Mouse (Mus musculus): ENCODE measurements around the gene Rhbdl1. TPM values are rescaled to one million over a fixed set of nuclear protein-coding genes. Genes with fewer than 3 reads are reported as not detected.

Gene Rhbdl1
- polyA plus RNA-seq, 1 experiment from 2014 or later, result 1.7 TPM

DNA sequence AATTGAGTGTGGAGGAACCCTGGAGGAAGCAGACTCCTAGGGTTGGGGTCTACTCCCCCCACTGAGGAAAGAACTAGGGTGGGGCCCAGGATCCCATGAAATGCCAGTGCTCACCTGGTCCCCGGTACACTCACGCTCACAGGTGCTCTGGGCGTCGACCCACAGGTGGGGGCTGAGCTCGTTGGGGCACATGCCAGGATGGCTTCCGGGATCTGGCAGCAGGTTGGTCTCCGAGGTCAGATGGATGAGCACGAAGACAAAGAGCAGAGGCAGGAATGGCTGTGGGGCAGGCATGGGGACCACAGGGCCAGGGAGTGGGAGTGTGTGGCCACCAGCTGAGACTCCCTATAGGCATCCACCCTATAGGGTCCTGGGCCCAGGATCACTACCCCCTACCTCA lies 42.7 kb upstream of the Rhbdl1 start:
- Histone ChIP-seq H3K4me1 (ENCODE audit: control insufficient read depth, insufficient read depth, low read length) (peaks cover 11% of the 10 kb centered on the region), H3K27ac (ENCODE audit: low read length) (no peak overlapping the region), H3K9ac (ENCODE audit: low read length) (no peak overlapping the region), H3K4me2 (ENCODE audit: low read depth, low read length) (no peak overlapping the region), H3K36me3 (ENCODE audit: control insufficient read depth, insufficient read depth) (peaks cover 16% of the 10 kb centered on the region), H3K9me3 (replicated peaks; ENCODE audit: control insufficient read depth, low read length) (no peaks in the 10 kb centered on the region), H3K27me3 (ENCODE audit: control insufficient read depth, insufficient read depth, low read length) (no peaks in the 10 kb centered on the region), H3K4me3 (ENCODE audit: low read length) (no peak overlapping the region)
- 79% methylated on average over 8 of the region's 8 CpGs for WGBS
- ATAC-seq (replicated peaks; ENCODE audit: extremely low read depth, insufficient read depth, low FRiP score), result no peak

DNA sequence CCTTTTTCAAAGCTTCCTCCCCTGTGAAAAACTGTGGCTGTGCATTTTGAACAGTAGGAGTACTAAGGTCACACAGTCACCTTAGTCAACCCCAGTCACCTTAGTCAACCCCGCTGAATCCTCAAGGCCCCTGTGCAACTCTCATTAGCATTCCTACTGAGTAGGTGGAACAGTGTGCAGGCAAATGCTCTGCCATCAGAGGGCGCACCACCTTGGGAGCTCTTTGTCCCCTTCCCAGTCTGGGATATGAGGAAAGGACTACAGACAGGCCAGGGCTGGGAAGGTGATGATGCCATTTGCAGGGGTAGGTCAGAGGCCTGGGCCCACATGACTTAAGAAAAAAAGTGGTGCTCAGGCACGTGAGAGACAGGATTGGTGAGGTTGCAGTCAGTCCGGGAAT lies 42.2 kb upstream of the Rhbdl1 start:
- Histone ChIP-seq H3K4me3 (ENCODE audit: low read length) (no peak overlapping the region), H3K4me1 (ENCODE audit: control insufficient read depth, insufficient read depth, low read length) (peaks cover 13% of the 10 kb centered on the region), H3K4me2 (ENCODE audit: low read depth, low read length) (no peak overlapping the region), H3K27ac (ENCODE audit: low read length) (no peak overlapping the region), H3K9me3 (replicated peaks; ENCODE audit: control insufficient read depth, low read length) (no peaks in the 10 kb centered on the region), H3K27me3 (ENCODE audit: control insufficient read depth, insufficient read depth, low read length) (no peaks in the 10 kb centered on the region), H3K36me3 (ENCODE audit: control insufficient read depth, insufficient read depth) (peaks cover 14% of the 10 kb centered on the region), H3K9ac (ENCODE audit: low read length) (no peak overlapping the region)
- ATAC-seq (replicated peaks; ENCODE audit: extremely low read depth, insufficient read depth, low FRiP score), result no peak
- 69% methylated on average over 4 of the region's 4 CpGs for whole genome bisulfite sequencing

GRCm38 (mm10) chr17:25878611-25879180 lies 41.6 kb upstream of the Rhbdl1 start:
- no peak for ATAC-seq (replicated peaks; ENCODE audit: extremely low read depth, insufficient read depth, low FRiP score)
- peaks cover 19% of the 10 kb centered on the region for H3K4me1 ChIP-seq (ENCODE audit: control insufficient read depth, insufficient read depth, low read length)
- WGBS, result 93% methylated on average over 19 of the region's 19 CpGs

GRCm38 (mm10) chr17:25877741-25878610 lies 40.9 kb upstream of the Rhbdl1 start:
- Histone ChIP-seq H3K9me3 (replicated peaks; ENCODE audit: control insufficient read depth, low read length) (no peaks in the 10 kb centered on the region), H3K4me3 (ENCODE audit: low read length) (no peak overlapping the region), H3K36me3 (ENCODE audit: control insufficient read depth, insufficient read depth) (peaks cover 3% of the 10 kb centered on the region), H3K27me3 (ENCODE audit: control insufficient read depth, insufficient read depth, low read length) (no peaks in the 10 kb centered on the region), H3K27ac (ENCODE audit: low read length) (no peak overlapping the region), H3K9ac (ENCODE audit: low read length) (no peak overlapping the region), H3K4me1 (ENCODE audit: control insufficient read depth, insufficient read depth, low read length) (peaks cover 19% of the 10 kb centered on the region), H3K4me2 (ENCODE audit: low read depth, low read length) (no peak overlapping the region)
- ATAC-seq (replicated peaks; ENCODE audit: extremely low read depth, insufficient read depth, low FRiP score), result no peak
- 92% methylated on average over 32 of the region's 32 CpGs for WGBS

More at GRCm38 (mm10) chr17:25878611-25879180, 41.6 kb upstream of the Rhbdl1 start:
- no peaks in the 10 kb centered on the region for H3K27me3 ChIP-seq (ENCODE audit: control insufficient read depth, insufficient read depth, low read length)
- H3K4me3 ChIP-seq (ENCODE audit: low read length), result no peak overlapping the region
- peaks cover 10% of the 10 kb centered on the region for H3K36me3 ChIP-seq (ENCODE audit: control insufficient read depth, insufficient read depth)
- no peak overlapping the region for H3K9ac ChIP-seq (ENCODE audit: low read length)
- H3K4me2 ChIP-seq (ENCODE audit: low read depth, low read length), result no peak overlapping the region
- no peaks in the 10 kb centered on the region for H3K9me3 ChIP-seq (replicated peaks; ENCODE audit: control insufficient read depth, low read length)
- no peak overlapping the region for H3K27ac ChIP-seq (ENCODE audit: low read length)

DNA sequence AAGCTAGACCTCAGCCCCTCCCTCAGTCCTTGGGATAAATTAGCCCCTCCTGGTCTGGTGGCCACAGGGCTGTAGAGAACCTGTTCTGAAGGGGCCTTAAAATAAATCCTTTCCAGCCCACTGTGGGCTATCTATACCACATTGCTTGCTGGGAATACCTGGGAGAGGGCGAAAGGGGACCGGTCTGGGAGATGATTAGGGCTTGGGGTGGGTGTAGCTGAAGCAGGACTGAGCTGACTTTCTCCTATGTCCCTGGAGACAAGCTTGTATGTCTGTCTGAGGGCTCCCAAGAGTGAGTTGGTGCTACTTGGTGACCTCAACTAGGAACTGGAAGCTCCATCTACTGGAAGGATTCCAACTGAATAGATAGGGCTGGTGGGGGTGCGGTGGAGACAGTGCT lies 39.9 kb upstream of the Rhbdl1 start:
- no peaks in the 10 kb centered on the region for H3K9me3 ChIP-seq (replicated peaks; ENCODE audit: control insufficient read depth, low read length)
- no peak overlapping the region for H3K4me2 ChIP-seq (ENCODE audit: low read depth, low read length)
- no peaks in the 10 kb centered on the region for H3K27me3 ChIP-seq (ENCODE audit: control insufficient read depth, insufficient read depth, low read length)
- H3K36me3 ChIP-seq (ENCODE audit: control insufficient read depth, insufficient read depth), result no peaks in the 10 kb centered on the region
- no peak for ATAC-seq (replicated peaks; ENCODE audit: extremely low read depth, insufficient read depth, low FRiP score)
- H3K27ac ChIP-seq (ENCODE audit: low read length), result no peak overlapping the region
- H3K4me3 ChIP-seq (ENCODE audit: low read length), result no peak overlapping the region
- peaks cover 19% of the 10 kb centered on the region for H3K4me1 ChIP-seq (ENCODE audit: control insufficient read depth, insufficient read depth, low read length)
- no peak overlapping the region for H3K9ac ChIP-seq (ENCODE audit: low read length)
- whole genome bisulfite sequencing, result 73% methylated on average over 3 of the region's 3 CpGs

DNA sequence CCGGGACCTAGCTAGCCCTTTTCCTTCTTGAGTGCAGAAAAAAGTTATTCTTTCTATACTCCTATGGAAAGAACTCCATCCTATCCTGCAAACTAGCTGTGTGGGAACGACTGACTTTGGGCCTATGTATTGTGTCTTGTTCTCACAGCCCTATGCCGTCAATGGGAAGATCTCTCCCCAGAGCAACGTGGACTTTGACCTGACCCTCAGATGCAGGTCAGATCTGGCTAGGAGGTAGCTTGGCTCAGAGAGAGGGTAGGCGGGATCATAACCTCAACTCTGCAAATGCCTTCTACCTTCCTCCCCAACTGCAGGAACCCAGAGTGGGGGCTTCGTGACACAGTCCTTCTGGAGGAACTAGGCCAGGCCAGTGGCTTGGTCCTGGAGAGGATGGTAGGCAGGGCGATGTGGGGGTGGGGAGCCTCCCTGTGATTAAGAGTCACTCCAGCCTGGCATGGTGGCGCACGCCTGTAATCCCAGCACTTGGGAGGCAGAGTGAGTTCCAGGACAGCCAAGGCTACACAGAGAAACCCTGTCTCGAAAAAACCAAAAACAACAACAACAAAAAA lies 39.3 kb upstream of the Rhbdl1 start:
- peaks cover 19% of the 10 kb centered on the region for H3K4me1 ChIP-seq (ENCODE audit: control insufficient read depth, insufficient read depth, low read length)
- H3K9me3 ChIP-seq (replicated peaks; ENCODE audit: control insufficient read depth, low read length), result no peaks in the 10 kb centered on the region
- H3K4me3 ChIP-seq (ENCODE audit: low read length), result peak overlapping the region; percentile 80
- no peaks in the 10 kb centered on the region for H3K27me3 ChIP-seq (ENCODE audit: control insufficient read depth, insufficient read depth, low read length)
- H3K4me2 ChIP-seq (ENCODE audit: low read depth, low read length), result peak overlapping the region; percentile 76
- no peak overlapping the region for H3K27ac ChIP-seq (ENCODE audit: low read length)
- no peaks in the 10 kb centered on the region for H3K36me3 ChIP-seq (ENCODE audit: control insufficient read depth, insufficient read depth)
- WGBS, result 72% methylated on average over 10 of the region's 10 CpGs
- peak overlapping the region; percentile 81 for H3K9ac ChIP-seq (ENCODE audit: low read length)
- ATAC-seq (replicated peaks; ENCODE audit: extremely low read depth, insufficient read depth, low FRiP score), result no peak

- peak overlapping the region; percentile 89 for H3K27ac ChIP-seq (ENCODE audit: low read length)
- no peaks in the 10 kb centered on the region for H3K9me3 ChIP-seq (replicated peaks; ENCODE audit: control insufficient read depth, low read length)
- H3K36me3 ChIP-seq (ENCODE audit: control insufficient read depth, insufficient read depth), result no peaks in the 10 kb centered on the region
- H3K4me1 ChIP-seq (ENCODE audit: control insufficient read depth, insufficient read depth, low read length), result peaks cover 19% of the 10 kb centered on the region
- peak overlapping the region; percentile 76 for H3K4me2 ChIP-seq (ENCODE audit: low read depth, low read length)
- under 1% methylated on average over 59 of the region's 59 CpGs for WGBS
- ATAC-seq (replicated peaks; ENCODE audit: extremely low read depth, insufficient read depth, low FRiP score), result peak; percentile 92
- peak overlapping the region; percentile 81 for H3K9ac ChIP-seq (ENCODE audit: low read length)
- peak overlapping the region; percentile 80 for H3K4me3 ChIP-seq (ENCODE audit: low read length)
- no peaks in the 10 kb centered on the region for H3K27me3 ChIP-seq (ENCODE audit: control insufficient read depth, insufficient read depth, low read length)
Observed at GRCm38 (mm10) chr17:25875171-25876136, 38.4 kb upstream of the Rhbdl1 start.

DNA sequence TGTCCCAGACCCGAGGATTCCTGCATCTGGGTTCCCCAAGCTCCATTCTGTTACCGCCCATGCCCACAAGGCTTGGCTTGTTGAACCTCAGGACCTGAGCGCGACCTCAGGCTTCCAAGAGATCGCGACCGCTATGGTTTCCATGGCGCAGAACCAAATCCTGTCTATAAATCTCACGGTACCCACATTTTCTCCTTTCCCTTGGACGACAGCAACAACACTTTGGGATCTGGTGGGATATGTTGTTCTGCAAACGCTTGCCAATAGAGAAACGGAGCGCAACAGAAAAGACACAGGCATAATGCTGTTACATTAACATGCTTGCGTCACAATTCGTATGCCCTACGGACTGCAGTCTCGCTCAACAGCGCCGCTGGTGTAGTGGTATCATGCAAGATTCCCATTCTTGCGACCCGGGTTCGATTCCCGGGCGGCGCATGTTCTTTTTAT lies 37.7 kb upstream of the Rhbdl1 start, which contains the start of gene Mettl26:
Gene Mettl26 (plus strand): TSS at position 354 of the 450 bp plus-strand sequence.
- WGBS, result under 1% methylated on average over 25 of the region's 25 CpGs
- Histone ChIP-seq H3K4me2 (ENCODE audit: low read depth, low read length) (peak within 1 kb of the TSS; percentile 76), H3K4me1 (ENCODE audit: control insufficient read depth, insufficient read depth, low read length) (peaks cover 19% of the 10 kb centered on the region), H3K4me3 (ENCODE audit: low read length) (peak within 1 kb of the TSS; percentile 80), H3K9me3 (replicated peaks; ENCODE audit: control insufficient read depth, low read length) (no peaks in the 10 kb centered on the region), H3K36me3 (ENCODE audit: control insufficient read depth, insufficient read depth) (no peaks in the 10 kb centered on the region), H3K9ac (ENCODE audit: low read length) (peak within 1 kb of the TSS; percentile 81), H3K27me3 (ENCODE audit: control insufficient read depth, insufficient read depth, low read length) (no peaks in the 10 kb centered on the region), H3K27ac (ENCODE audit: low read length) (peak within 1 kb of the TSS; percentile 89)
- ATAC-seq (replicated peaks; ENCODE audit: extremely low read depth, insufficient read depth, low FRiP score), result peak; percentile 76
